Mouse (Mus musculus) megakaryocyte progenitor cell, adult 5-6 weeks (primary cell): Measurements from ENCODE around the gene Terf2. TPM values are rescaled to one million over a fixed set of nuclear protein-coding genes. Genes with fewer than 3 reads are reported as not detected.
"Not testable (repeated sequence)": the region's sequence is repeated elsewhere in the genome, so short reads cannot be mapped to it uniquely, and the experiment has no call there.

ENCODE experiments used
- ATAC-seq: replicated peaks from 2 replicates; pipeline ENCODE4 v1.8.0; 2016; ENCODE audit warnings: mild to moderate bottlenecking, moderate TSS enrichment, inconsistent platforms; ENCODE audit not compliant: poor library complexity
- total RNA-seq, 2 experiments: library from RNA; stranded (forward) in 1 of 2; stranded (reverse) in 1 of 2; fragments of 157-497, 149-512 nt in 1 of 2; fragments of 200-1000 nt in 1 of 2; gene quantifications; 2 replicates each; pipeline versions ENCODE4 v1.2.3 to v1.2.4; 2015 to 2017

Gene Terf2
- total RNA-seq, 2 experiments from 2014 or later: 36.6 to 38.8 TPM

- ATAC-seq: peak; percentile 98
Observed at GRCm38 (mm10) chr8:107065511-107066496, 30.5 kb downstream of the Terf2 start, which contains the start of gene Tmed6. TSS of gene Tmed6 (minus strand) at chr8:107065644.

GRCm38 (mm10) chr8:107062613-107063012 is 33.7 kb downstream of the Terf2 start:
- no peak for ATAC-seq

GRCm38 (mm10) chr8:107056973-107057369 is 39.4 kb downstream of the Terf2 start:
- peak; percentile 59 for ATAC-seq

- peak; percentile 96 for ATAC-seq
Observed at GRCm38 (mm10) chr8:107056076-107056972, 40.0 kb downstream of the Terf2 start, which contains the start of the genes Cog8 and Nip7. TSS of gene Cog8 (minus strand) at chr8:107056689. TSS of gene Nip7 (plus strand) at chr8:107056877.

- no peak for ATAC-seq
Observed at GRCm38 (mm10) chr8:107052046-107052445, 44.3 kb downstream of the Terf2 start.

GRCm38 (mm10) chr8:107049480-107049879 is 46.9 kb downstream of the Terf2 start:
- no peak for ATAC-seq

GRCm38 (mm10) chr8:107048061-107048941 is 48.0 kb downstream of the Terf2 start, which contains the start of gene Pdf:
TSS of gene Pdf (minus strand) at chr8:107048614.
- peak; percentile 76 for ATAC-seq

- ATAC-seq: no peak
Observed at GRCm38 (mm10) chr8:107046976-107047375, 49.4 kb downstream of the Terf2 start.

- ATAC-seq: no peak
Observed at GRCm38 (mm10) chr8:107045478-107045877, 50.9 kb downstream of the Terf2 start.

GRCm38 (mm10) chr8:107040632-107041031 is 55.7 kb downstream of the Terf2 start:
- ATAC-seq: peak; percentile 64

GRCm38 (mm10) chr8:107036626-107037025 is 59.7 kb downstream of the Terf2 start:
- no peak for ATAC-seq

- ATAC-seq: no peak
Observed at GRCm38 (mm10) chr8:107035641-107036040, 60.7 kb downstream of the Terf2 start.

- ATAC-seq: not testable (repeated sequence)
Observed at GRCm38 (mm10) chr8:107033609-107034008, 62.7 kb downstream of the Terf2 start.

GRCm38 (mm10) chr8:107031577-107032090 is 64.7 kb downstream of the Terf2 start:
- 0 out of 2 replicates have a peak, but pooled peaks have one; percentile 1 for ATAC-seq

- peak; percentile 90 for ATAC-seq
Observed at GRCm38 (mm10) chr8:107030650-107031576, 65.4 kb downstream of the Terf2 start, which contains the start of gene Vps4a. TSS of gene Vps4a (plus strand) at chr8:107031222.

GRCm38 (mm10) chr8:107030058-107030457 is 66.3 kb downstream of the Terf2 start:
- peak; percentile 52 for ATAC-seq

GRCm38 (mm10) chr8:107029310-107029709 is 67.0 kb downstream of the Terf2 start:
- ATAC-seq: no peak

GRCm38 (mm10) chr8:107023479-107023878 is 72.9 kb downstream of the Terf2 start:
- ATAC-seq: no peak
